Mouse (Mus musculus) MEL (cell line): Measurements from ENCODE around the gene Tox4. TPM values are rescaled to one million over a fixed set of nuclear protein-coding genes. Genes with fewer than 3 reads are reported as not detected.

Experiments used
- DNase-seq: peaks from one replicate; pipeline ENCODE4 v3.0.0; 2011; ENCODE audit warnings: low read depth, low spot score
- H3K27ac ChIP-seq: 2 replicates; pipeline ENCODE4 v1.5.1; 2012; ENCODE audit warnings: low read depth, mild to moderate bottlenecking, control low read depth, low read length, moderate library complexity; ENCODE audit not compliant: control insufficient read depth
- H3K27me3 ChIP-seq, 2 experiments: fragments of 150-350 bp in 1 of 2; sonication (generic) in 1 of 2; 2 replicates each; pipeline ENCODE4 v1.6.1; 2012; ENCODE audit warnings: low read length in 2 of 2, mild to moderate bottlenecking in 2 of 2, improper control_type of control experiment in 1 of 2, moderate library complexity in 1 of 2; ENCODE audit not compliant: insufficient read depth in 2 of 2, control insufficient read depth in 1 of 2
- H3K36me3 ChIP-seq, 2 experiments: 2 replicates each; pipeline ENCODE4 v1.6.1; 2012 to 2014; ENCODE audit warnings: low read length in 2 of 2, improper control_type of control experiment in 1 of 2, inconsistent platforms in 1 of 2, mild to moderate bottlenecking in 1 of 2; ENCODE audit not compliant: insufficient read depth in 2 of 2, control insufficient read depth in 1 of 2
- H3K4me1 ChIP-seq, 2 experiments: fragments of 150-350 bp in 1 of 2; sonication (generic) in 1 of 2; 2 replicates each; pipeline ENCODE4 v1.6.1; 2012; ENCODE audit warnings: low read length in 2 of 2, improper control_type of control experiment in 1 of 2, mild to moderate bottlenecking in 1 of 2; ENCODE audit not compliant: insufficient read depth in 2 of 2, control insufficient read depth in 1 of 2
- H3K4me3 ChIP-seq, 2 experiments: fragments of 150-350 bp in 1 of 2; sonication (generic) in 1 of 2; 2 replicates each; pipeline ENCODE4 v1.5.1; 2012; ENCODE audit warnings: low read depth in 2 of 2, low read length in 2 of 2, mild to moderate bottlenecking in 2 of 2, moderate library complexity in 2 of 2, control low read depth in 1 of 2, improper control_type of control experiment in 1 of 2; ENCODE audit not compliant: control insufficient read depth in 1 of 2, insufficient read depth in 1 of 2
- H3K79me2 ChIP-seq: 2 replicates; pipeline ENCODE4 v1.6.1; 2012; ENCODE audit warnings: mild to moderate bottlenecking, low read length, moderate library complexity; ENCODE audit not compliant: control insufficient read depth, poor library complexity, insufficient read depth
- H3K9ac ChIP-seq: 2 replicates; pipeline ENCODE4 v1.6.1; 2012; ENCODE audit warnings: low read depth, mild to moderate bottlenecking, control low read depth, low read length, moderate library complexity; ENCODE audit not compliant: control insufficient read depth, poor library complexity, severe bottlenecking
- H3K9me3 ChIP-seq: fragments of 150-350 bp; sonication (generic); replicated peaks from 2 replicates; pipeline ENCODE4 v1.6.1; 2012; ENCODE audit warnings: mild to moderate bottlenecking, low read length, improper control_type of control experiment, moderate library complexity; ENCODE audit not compliant: insufficient read depth
- CHD1 ChIP-seq: IDR thresholded peaks from 2 replicates; pipeline ENCODE4 v1.6.1; 2012; ENCODE audit warnings: low read depth, mild to moderate bottlenecking, inconsistent platforms, low read length, improper control_type of control experiment
- E2F4 ChIP-seq: IDR thresholded peaks from 2 replicates; pipeline ENCODE4 v1.6.1; 2011; ENCODE audit warnings: low read depth, low read length, improper control_type of control experiment, borderline replicate concordance
- ELF1 ChIP-seq: IDR thresholded peaks from 2 replicates; pipeline ENCODE4 v1.6.1; 2014; ENCODE audit warnings: low read depth, mild to moderate bottlenecking, inconsistent platforms, low read length, improper control_type of control experiment, moderate library complexity
- ETS1 ChIP-seq: IDR thresholded peaks from 2 replicates; pipeline ENCODE4 v1.6.1; 2012; ENCODE audit warnings: low read depth, mild to moderate bottlenecking, inconsistent platforms, low read length, improper control_type of control experiment, moderate library complexity
- GATA1 ChIP-seq: IDR thresholded peaks from 2 replicates; pipeline ENCODE4 v1.6.1; 2011; ENCODE audit warnings: low read depth, low read length, improper control_type of control experiment
- HCFC1 ChIP-seq: IDR thresholded peaks from 2 replicates; pipeline ENCODE4 v1.6.1; 2012; ENCODE audit warnings: low read depth, mild to moderate bottlenecking, inconsistent platforms, low read length, improper control_type of control experiment, moderate library complexity
- KAT2A ChIP-seq: conservative IDR thresholded peaks from 2 replicates; pipeline ENCODE4 v1.6.1; 2012; ENCODE audit warnings: low read depth, low read length, improper control_type of control experiment, inconsistent platforms
- MAFK ChIP-seq: IDR thresholded peaks from 2 replicates; pipeline ENCODE4 v1.6.1; 2011; ENCODE audit warnings: low read depth, mild to moderate bottlenecking, low read length, improper control_type of control experiment, borderline replicate concordance
- MAX ChIP-seq: IDR thresholded peaks from 2 replicates; pipeline ENCODE4 v1.6.1; 2011; ENCODE audit warnings: low read length, improper control_type of control experiment
- MAZ ChIP-seq: IDR thresholded peaks from 2 replicates; pipeline ENCODE4 v1.6.1; 2012; ENCODE audit warnings: low read depth, mild to moderate bottlenecking, inconsistent platforms, low read length, improper control_type of control experiment
- MEF2A ChIP-seq: IDR thresholded peaks from 2 replicates; pipeline ENCODE4 v1.6.1; 2014; ENCODE audit warnings: low read depth, mild to moderate bottlenecking, inconsistent platforms, low read length, improper control_type of control experiment; ENCODE audit not compliant: poor library complexity, insufficient replicate concordance, severe bottlenecking; ENCODE audit errors: extremely low read depth
- MXI1 ChIP-seq: IDR thresholded peaks from 2 replicates; pipeline ENCODE4 v1.6.1; 2011; ENCODE audit warnings: mild to moderate bottlenecking, low read depth, low read length, improper control_type of control experiment
- MYB ChIP-seq: IDR thresholded peaks from 2 replicates; pipeline ENCODE4 v1.6.1; 2011; ENCODE audit warnings: mild to moderate bottlenecking, low read depth, low read length, improper control_type of control experiment
- MYC ChIP-seq: IDR thresholded peaks from 2 replicates; pipeline ENCODE4 v1.6.1; 2011; ENCODE audit warnings: low read depth, mild to moderate bottlenecking, low read length, improper control_type of control experiment, moderate library complexity
- POLR2A ChIP-seq, 2 experiments: IDR thresholded peaks; 2 replicates each; pipeline ENCODE4 v1.6.1; 2011 to 2012; ENCODE audit warnings: low read length in 2 of 2, mild to moderate bottlenecking in 2 of 2, control low read depth in 1 of 2, improper control_type of control experiment in 1 of 2, low read depth in 1 of 2, moderate library complexity in 1 of 2; ENCODE audit not compliant: control insufficient read depth in 1 of 2, insufficient read depth in 1 of 2, poor library complexity in 1 of 2
- SIN3A ChIP-seq: IDR thresholded peaks from 2 replicates; pipeline ENCODE4 v1.6.1; 2012; ENCODE audit warnings: low read length, improper control_type of control experiment, inconsistent platforms
- SMC3 ChIP-seq: IDR thresholded peaks from 2 replicates; pipeline ENCODE4 v1.6.1; 2011; ENCODE audit warnings: low read depth, low read length, improper control_type of control experiment
- TBP ChIP-seq: IDR thresholded peaks from 2 replicates; pipeline ENCODE4 v1.8.0; 2011; ENCODE audit warnings: low read depth, low read length, improper control_type of control experiment
- TCF12 ChIP-seq: IDR thresholded peaks from 2 replicates; pipeline ENCODE4 v1.6.1; 2014; ENCODE audit warnings: low read depth, mild to moderate bottlenecking, inconsistent platforms, low read length, improper control_type of control experiment, moderate library complexity
- UBTF ChIP-seq: IDR thresholded peaks from 2 replicates; pipeline ENCODE4 v1.6.1; 2012; ENCODE audit warnings: low read depth, mild to moderate bottlenecking, inconsistent platforms, low read length, improper control_type of control experiment, moderate library complexity, borderline replicate concordance; ENCODE audit not compliant: insufficient read depth
- USF2 ChIP-seq, 2 experiments: IDR thresholded peaks; 2 replicates each; pipeline ENCODE4 v1.6.1; 2011 to 2012; ENCODE audit warnings: improper control_type of control experiment in 2 of 2, low read length in 2 of 2, borderline replicate concordance in 1 of 2, inconsistent platforms in 1 of 2, low read depth in 1 of 2, mild to moderate bottlenecking in 1 of 2; ENCODE audit not compliant: insufficient read depth in 1 of 2
- ZC3H11A ChIP-seq: IDR thresholded peaks from 2 replicates; pipeline ENCODE4 v1.6.1; 2012; ENCODE audit warnings: low read depth, mild to moderate bottlenecking, inconsistent platforms, low read length, improper control_type of control experiment
- ZMIZ1 ChIP-seq: IDR thresholded peaks from 2 replicates; pipeline ENCODE4 v1.6.1; 2012; ENCODE audit warnings: low read depth, mild to moderate bottlenecking, inconsistent platforms, low read length, improper control_type of control experiment, moderate library complexity
- ZNF384 ChIP-seq: IDR thresholded peaks from 2 replicates; pipeline ENCODE4 v1.6.1; 2012; ENCODE audit warnings: low read depth, mild to moderate bottlenecking, inconsistent platforms, low read length, improper control_type of control experiment
- polyA plus RNA-seq, 2 experiments: library from polyadenylated mRNA; stranded (reverse) in 1 of 2; unstranded in 1 of 2; fragments of >175 nt in 1 of 2; fragments of >200 nt in 1 of 2; gene quantifications; 2 replicates each; pipeline versions ENCODE4 v1.2.1 to v1.2.4; 2012; ENCODE audit warnings: low replicate concordance in 2 of 2, low read depth in 1 of 2; ENCODE audit not compliant: insufficient read length in 2 of 2, insufficient read depth in 1 of 2, missing spikeins in 1 of 2
- total RNA-seq: library from RNA; depleted of rRNA; stranded (reverse); fragments of 300-350 nt; gene quantifications from 2 replicates; pipeline ENCODE4 v1.2.3, GENCODE M21; 2012

The Tox4 gene
- total and polyA plus RNA-seq, 3 experiments = 35.1 to 42.2 TPM; not detected in 1

GRCm38 (mm10) chr14:52315283-52315780, 36.4 kb downstream of the Tox4 start:
- Histone ChIP-seq H3K36me3 (no peaks in the 10 kb centered on the region), H3K4me3 (no peak overlapping the region)

GRCm38 (mm10) chr14:52315792-52316440, 37.0 kb downstream of the Tox4 start:
- TF ChIP-seq ZC3H11A (no peak), TCF12 (no peak), TBP (no peak), ETS1 (no peak), ELF1 (no peak), CHD1 (no peak), KAT2A (no peak), E2F4 (no peak), MAZ (no peak), POLR2A (IDR thresholded peaks at IDR 0.05; ENCODE audit: control insufficient read depth in 1 of 2, insufficient read depth in 1 of 2, low read depth in 1 of 2, low read length in 2 of 2, poor library complexity in 1 of 2) (no peak), HCFC1 (no peak), GATA1 (no peak), MAX (no peak), UBTF (no peak), SIN3A (no peak), MAFK (no peak), ZMIZ1 (no peak), SMC3 (no peak)
- TF ChIP-seq, all 39 proteins: peak for 0
- DNase-seq = no peak
- Histone ChIP-seq H3K27ac (no peak overlapping the region), H3K4me3 (no peak overlapping the region), H3K9ac (no peak overlapping the region), H3K4me1 (no peaks in the 10 kb centered on the region), H3K9me3 (no peaks in the 10 kb centered on the region), H3K79me2 (no peaks in the 10 kb centered on the region), H3K27me3 (peaks cover 5 to 10% of the 10 kb centered on the region in 2 experiments), H3K36me3 (no peaks in the 10 kb centered on the region)

More at GRCm38 (mm10) chr14:52315283-52315780, 36.4 kb downstream of the Tox4 start:
- no peak overlapping the region for H3K27ac ChIP-seq
- no peaks in the 10 kb centered on the region for H3K9me3 ChIP-seq
- no peak overlapping the region for H3K9ac ChIP-seq
- DNase-seq = no peak
- H3K27me3 ChIP-seq = peaks cover 5 to 10% of the 10 kb centered on the region in 2 experiments
- no peaks in the 10 kb centered on the region for H3K4me1 ChIP-seq
- H3K79me2 ChIP-seq = no peaks in the 10 kb centered on the region
- TF ChIP-seq MYB (no peak), POLR2A (IDR thresholded peaks at IDR 0.05; ENCODE audit: control insufficient read depth in 1 of 2, insufficient read depth in 1 of 2, low read depth in 1 of 2, low read length in 2 of 2, poor library complexity in 1 of 2) (no peak), MEF2A (no peak), MXI1 (no peak), MAFK (no peak), ETS1 (no peak), SMC3 (no peak), ZNF384 (no peak), MYC (no peak), USF2 (IDR thresholded peaks at IDR 0.05; ENCODE audit: borderline replicate concordance in 1 of 2, insufficient read depth in 1 of 2, low read depth in 1 of 2, low read length in 2 of 2) (no peak)
